Mouse (Mus musculus) megakaryocyte, embryonic 14.5 days (primary cell): ENCODE measurements around the gene Tfam.

Source experiments
- FLI1 ChIP-seq: IDR thresholded peaks from 2 replicates; pipeline ENCODE4 v1.6.1; 2012; ENCODE audit warnings: low read length, inconsistent platforms, mixed read lengths
- GATA1 ChIP-seq: IDR thresholded peaks from 3 replicates; pipeline ENCODE4 v1.6.1; 2012; ENCODE audit warnings: mixed read lengths, low read length, inconsistent platforms, borderline replicate concordance

DNA sequence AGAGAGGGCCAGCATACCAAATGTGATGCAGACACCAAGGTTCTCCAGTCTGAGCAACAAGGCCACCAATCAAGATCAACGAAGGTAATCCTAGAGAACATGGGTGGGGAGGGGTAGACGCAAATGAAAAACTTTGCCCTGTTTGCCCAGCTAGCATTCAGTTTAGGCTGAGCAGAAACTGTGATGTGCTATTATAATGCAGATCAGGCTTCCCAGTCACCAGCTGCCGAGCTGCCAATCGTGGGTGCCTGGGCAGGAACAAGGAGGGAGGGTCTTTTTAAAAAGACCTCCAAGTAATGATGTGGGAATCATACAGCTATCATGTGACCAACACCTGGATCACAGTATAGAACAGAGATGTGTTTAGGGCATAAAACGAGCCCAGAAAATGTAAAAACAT lies 15.0 kb downstream of the Tfam start:
- TF ChIP-seq GATA1 (no peak), FLI1 (no peak)
